Mouse (Mus musculus): Measurements from ENCODE around the gene Luzp1.

The Luzp1 gene

DNA sequence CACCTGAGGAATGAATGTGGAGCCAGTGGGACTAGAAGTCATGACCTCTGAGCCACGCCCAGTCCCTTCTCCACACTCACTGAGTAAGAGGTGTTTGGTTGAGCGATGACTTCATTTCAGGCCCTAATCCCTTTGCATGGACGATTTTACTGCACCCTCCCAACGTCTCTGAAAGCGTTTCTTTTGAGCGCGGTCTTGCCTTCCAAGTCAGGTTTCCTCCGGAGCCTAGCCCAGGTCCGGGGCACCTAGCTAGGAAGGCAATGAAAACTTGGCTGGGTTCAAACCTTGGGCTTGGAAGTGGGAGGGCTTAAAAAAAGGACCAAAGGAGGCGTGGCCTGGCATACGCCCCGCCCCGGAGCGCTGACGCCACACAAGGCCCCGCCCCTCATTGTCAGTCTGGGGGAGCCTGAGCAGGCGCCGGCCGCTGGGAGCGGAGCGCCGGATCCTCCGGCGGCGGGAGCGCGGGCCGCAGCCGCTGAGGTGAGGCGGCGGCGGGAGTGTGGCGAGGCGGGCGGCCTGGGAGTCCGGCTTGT, at the start of gene Luzp1:
Gene Luzp1 (plus strand): TSS at position 391 of the 533 bp plus-strand sequence.
- peak; percentile 94 for DNase-seq

- no peak for DNase-seq
Observed at GRCm38 (mm10) chr4:136423224-136423623, 46.3 kb upstream of the Luzp1 start, which contains the start of gene Htr1d. Gene Htr1d, plus strand, starts transcription at chr4:136423524.

DNA sequence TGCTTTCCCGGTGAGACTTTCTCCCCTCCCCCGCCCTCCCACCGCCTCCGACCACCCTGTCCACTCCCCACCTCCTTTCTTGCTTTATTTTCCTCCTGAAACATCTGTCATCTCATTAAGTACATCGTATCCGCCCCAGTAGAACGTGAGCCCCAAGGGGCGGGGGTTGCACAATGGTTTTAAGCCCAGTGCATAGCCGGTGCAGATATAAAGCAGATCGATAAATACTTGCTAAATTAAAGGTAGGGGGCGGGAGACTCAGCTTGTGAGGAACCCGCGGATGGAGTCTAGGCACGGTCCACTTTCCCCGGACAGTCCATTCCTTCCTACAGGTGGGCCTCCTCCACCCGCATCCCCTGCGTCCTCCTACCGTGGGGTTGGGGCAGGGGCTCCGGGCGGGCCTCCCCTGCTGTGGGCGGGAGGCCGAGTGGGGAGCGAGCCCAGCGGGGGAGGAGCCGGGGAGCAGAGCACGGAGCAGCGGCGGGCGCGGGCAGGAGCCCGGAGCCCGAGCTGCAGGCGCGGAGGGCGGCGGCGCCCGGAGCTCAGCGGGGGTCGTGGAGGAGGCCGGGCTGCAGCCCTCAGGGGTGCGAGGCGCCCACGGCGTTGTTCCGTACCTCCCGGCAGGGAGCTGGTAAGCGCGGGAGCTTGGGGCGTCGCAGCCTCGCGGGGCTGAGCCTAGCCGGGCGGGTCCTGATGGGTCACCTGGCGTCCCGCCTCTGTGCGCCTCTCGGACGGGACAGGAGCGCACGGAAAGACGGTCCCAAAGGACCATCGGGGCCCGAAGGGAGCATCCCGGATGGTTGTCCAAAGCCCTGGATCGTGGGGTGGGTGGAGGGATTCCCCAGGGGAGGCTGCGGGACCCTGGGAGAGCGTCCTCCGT, 45.2 kb upstream of the Luzp1 start:
- no peak for DNase-seq

DNA sequence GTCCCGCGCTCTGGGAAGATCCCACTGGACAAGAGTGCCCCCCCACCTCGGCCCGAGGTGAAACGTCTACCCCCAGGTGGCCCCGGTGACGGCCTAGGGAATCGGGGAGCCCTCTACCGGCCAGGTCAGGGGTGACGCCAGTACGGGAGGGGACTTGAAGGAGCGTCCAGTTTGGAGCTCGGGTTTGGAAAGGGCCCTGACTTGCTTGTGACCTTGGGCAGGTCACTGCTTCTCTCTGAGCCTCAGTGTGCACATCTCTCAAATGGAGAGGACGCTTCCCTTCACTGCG, 44.6 kb upstream of the Luzp1 start:
- peak; percentile 27 for DNase-seq

DNA sequence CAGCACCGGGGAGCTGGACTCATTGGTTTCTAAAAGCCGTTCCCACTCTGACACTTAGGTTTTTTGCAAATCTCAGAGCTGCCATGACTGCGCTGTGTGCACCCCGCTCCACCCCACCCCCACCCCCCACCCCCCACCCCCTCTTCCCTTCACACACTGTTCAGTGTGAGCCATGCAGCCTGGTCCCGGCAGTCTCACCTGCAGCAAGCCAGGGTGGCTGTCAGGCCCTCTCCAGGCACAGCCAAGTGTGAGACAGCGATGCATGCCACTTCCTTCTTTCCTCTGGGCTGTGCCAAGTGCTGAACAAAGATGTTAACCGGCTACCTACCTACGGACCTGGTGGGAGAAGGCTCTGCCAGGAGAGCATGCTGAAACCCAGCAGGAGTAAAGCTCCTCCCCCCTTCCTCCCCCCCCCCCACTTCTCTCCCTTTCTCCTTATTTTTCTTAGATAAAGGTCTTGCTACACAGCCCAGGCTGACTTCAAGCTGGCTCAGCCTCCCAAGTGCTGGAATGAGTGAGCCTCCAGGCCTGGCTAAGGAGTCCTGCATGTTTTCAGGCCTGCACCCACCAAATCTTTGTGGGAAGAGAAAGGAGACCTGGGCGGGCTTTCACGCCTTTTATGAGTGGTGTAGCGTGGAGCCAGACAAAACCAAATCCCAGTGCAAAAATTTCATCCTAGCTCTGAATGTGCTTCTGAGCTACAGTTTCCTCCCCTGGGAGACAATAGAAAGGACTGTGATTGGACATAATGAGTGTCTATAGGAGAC, 38.8 kb upstream of the Luzp1 start:
- DNase-seq, result no peak

DNA sequence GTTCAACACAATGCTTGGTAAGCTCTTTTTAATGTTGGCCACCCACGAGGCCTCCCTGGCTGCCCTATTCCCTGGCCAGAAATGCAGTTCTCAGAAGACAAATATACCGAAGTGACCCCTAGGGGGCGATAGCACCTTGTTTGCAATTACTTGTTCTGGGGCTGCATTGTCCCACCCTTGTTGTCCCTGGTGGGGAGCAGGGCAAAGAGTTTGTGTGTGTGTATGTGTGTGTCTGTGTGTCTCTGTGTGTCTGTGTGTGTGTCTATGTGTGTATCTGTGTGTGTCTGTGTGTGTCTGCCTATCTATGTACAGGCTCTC, 38.2 kb upstream of the Luzp1 start:
- DNase-seq, result peak; percentile 77

- no peak for DNase-seq
Observed at GRCm38 (mm10) chr4:136434029-136434428, 35.5 kb upstream of the Luzp1 start.

DNA sequence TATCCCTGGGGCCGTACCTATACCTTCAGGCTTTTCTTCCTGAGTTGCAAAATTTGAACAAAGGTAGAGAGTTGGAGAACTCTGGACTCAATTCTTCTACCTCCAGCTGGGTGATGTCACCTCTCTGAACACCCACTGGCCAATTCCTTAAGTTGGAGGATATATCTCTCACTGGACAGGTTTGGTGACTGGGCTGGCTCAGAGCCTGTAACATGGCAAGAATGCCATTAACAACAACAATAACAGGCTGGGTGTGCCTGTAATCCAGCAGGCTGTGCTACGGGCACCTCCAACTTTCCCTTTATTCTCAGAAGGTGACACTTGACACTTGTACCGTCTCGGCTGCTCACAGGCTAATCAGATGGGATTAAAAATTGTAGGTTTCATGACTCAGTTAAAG, 30.5 kb upstream of the Luzp1 start:
- DNase-seq, result no peak

DNA sequence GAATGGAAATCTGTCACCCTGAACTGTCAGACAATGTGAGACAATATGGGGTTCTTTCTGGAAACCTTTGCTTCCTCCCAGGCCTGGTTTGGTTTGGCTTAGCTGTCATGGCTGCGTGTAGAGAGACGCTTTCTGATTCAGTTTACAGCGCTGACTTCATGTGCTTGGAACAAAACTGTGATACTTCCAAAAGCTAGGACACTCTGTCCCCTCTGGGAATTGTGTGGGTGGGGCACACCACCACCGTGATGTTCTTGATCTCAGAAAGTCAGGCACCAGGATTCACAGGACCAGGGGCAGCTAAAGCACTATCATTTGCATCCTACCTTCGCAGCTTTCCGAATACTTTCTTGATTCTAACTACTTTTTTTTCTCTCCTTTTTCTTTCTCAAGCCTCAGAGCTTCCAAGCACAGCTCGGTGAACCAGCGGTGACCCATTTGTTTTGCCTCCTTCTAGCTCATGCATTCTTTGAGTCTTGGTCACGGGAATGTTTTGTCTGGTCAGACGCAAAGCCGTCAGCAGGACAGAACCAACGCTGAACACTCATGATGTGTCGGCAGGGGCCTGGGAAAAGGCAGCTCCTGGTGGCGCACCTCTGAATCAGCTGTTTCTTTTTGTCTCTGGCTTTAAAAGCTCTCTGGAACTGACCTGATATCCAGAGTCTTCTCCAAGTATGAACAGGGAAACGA, 28.1 kb upstream of the Luzp1 start:
- no peak for DNase-seq

DNA sequence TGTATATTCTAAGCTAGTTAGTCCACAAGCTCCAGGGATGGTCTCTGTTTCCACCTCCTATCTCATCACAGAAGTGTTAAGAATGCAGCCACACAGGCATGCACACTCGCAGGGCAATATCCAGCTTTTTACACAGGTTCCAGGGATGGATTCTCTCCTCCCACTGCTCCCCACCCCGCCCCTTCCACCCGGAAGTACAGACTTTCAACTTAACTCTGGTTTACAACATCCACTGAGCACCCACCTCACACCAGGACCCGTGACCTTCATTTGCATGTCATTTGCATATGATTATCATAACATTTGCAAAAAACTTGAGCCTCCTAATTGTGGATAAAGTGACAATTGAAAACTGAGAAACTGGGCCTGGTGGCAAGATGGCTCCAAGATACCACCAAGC, 25.0 kb upstream of the Luzp1 start:
- DNase-seq, result no peak

DNA sequence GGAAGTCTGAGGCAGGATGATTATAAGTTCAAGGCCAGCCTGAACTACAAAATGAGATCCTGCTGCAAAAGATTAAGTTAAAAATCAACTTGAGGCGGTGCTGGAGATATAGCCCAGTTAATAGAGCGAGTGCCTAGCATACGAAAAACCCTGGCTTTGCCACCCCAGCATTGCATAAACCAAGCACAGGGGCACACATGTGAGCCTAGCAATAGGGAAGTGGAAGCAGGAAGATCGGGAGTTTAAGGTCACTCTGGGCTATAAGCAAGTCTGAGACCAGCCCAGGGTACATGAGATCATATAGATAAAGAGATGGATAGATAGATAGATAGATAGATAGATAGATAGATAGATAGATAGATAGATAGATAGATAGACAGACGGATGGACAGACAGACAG, 19.8 kb upstream of the Luzp1 start:
- DNase-seq, result no peak

DNA sequence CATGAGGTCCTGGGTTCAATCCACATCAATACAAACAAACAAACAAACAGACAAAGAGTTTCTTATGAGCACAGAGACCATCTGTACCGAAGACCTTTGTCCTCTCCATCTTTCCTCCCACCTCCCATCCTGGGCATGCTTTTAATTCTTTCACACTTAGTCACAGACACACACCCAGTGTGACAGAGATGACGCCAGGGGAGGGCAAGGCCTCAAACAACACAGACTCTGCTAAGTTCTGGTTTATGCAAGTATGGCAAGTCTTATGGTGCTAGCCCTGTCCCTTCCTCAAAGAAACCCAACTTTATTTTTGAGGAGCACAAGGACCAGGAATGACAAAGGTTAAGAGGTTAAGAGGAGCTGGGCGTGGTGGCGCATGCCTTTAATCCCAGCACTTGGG, 19.3 kb upstream of the Luzp1 start:
- no peak for DNase-seq

DNA sequence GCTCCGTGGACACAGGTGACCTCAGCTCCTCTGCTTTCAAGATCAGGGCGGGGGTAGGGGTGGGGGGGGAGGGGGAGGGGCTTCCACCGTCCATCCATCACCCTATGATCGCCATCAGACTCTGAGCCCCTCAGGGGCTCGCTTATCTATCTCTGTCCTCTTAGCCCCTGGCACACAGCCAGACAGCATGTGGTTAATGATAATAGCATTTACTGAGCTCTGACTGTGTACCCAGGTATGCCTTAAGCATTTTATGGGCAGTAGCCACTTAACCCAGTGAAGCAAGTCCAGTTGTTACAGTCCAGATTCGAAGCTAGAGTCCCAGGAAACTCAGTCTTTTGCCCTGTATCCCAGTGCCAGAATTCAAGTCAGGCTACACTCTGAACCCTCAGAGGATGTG, 18.0 kb upstream of the Luzp1 start:
- no peak for DNase-seq

- DNase-seq, result no peak
Observed at GRCm38 (mm10) chr4:136452286-136452685, 17.3 kb upstream of the Luzp1 start.

- no peak for DNase-seq
Observed at GRCm38 (mm10) chr4:136452792-136453191, 16.8 kb upstream of the Luzp1 start.

DNA sequence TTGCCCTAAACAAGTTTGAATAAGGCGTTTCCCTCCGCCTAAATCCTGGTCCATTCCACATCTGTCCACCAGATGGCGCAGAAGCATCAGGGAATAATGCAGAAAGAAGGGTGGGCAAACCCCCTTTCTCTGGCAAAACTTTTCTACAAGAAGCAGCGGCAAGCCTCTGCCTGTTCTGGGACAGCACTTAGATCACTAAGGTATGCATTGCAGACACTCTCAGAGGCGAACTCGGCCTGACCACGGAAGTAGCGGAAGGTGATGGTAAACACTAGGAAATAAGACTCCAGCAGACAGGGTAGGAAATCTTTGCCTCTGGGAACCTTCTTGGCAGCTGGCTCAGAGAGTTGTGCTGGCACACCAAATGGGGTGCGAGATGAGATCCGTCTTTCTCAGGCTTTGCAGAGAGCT, 14.7 kb upstream of the Luzp1 start:
- DNase-seq, result peak; percentile 89

GRCm38 (mm10) chr4:136456516-136457218, 12.9 kb upstream of the Luzp1 start:
- no peak for DNase-seq

DNA sequence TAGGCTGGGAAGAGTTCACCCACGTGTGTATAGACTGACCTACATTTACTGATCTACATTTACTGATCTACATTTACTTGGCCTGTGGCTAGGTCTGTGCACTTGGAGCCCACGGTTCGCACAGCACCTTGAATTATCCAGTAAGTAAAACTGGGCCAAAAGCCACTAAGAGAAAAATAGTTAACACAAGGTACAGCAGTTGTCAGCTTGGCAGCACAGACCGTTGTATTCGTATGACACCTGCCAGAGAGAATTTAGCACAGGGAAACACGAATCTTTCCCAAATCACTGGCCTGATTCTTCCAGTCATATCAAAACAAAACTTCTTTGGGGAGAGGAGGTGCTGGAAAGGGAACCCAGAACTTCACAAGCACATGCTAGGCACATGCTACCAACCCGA, 11.3 kb upstream of the Luzp1 start:
- DNase-seq, result no peak

GRCm38 (mm10) chr4:136459210-136459609, 10.4 kb upstream of the Luzp1 start:
- DNase-seq, result no peak

DNA sequence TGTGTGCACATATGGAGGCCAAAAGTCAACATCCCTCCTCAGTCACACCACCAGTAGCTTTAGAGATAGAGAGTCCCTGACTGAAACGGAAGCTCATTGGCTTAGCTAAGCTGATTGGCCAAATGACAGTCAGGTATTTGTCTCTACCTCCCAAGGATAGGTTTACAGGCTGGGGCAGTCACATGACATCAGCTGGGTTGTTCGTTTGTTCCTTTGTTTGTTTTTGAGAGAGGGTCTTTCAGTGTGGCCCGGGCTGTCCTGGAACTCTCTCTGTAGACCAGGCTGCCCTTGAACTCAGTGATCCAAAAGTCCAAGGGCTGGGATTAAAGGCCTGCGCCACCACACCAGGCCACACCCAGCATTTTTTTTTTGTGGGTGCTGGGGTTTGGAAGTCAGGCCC, 8.4 kb upstream of the Luzp1 start:
- DNase-seq, result no peak

DNA sequence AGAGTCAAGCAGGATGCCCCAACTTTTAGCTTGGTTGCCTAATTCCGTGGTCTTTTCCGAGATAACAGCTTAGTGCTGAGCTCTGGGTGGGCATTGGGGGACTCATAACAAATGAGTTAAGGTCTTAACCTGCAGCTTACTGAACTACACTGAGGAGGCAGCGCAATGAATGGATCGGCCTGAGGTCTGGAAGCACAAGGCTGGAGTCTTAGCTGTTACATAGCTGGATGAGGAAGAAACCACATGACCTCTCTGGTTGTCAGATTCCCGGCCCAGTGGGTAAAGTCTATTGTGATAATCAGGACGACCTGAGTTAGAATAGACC, 7.8 kb upstream of the Luzp1 start:
- DNase-seq, result no peak

DNA sequence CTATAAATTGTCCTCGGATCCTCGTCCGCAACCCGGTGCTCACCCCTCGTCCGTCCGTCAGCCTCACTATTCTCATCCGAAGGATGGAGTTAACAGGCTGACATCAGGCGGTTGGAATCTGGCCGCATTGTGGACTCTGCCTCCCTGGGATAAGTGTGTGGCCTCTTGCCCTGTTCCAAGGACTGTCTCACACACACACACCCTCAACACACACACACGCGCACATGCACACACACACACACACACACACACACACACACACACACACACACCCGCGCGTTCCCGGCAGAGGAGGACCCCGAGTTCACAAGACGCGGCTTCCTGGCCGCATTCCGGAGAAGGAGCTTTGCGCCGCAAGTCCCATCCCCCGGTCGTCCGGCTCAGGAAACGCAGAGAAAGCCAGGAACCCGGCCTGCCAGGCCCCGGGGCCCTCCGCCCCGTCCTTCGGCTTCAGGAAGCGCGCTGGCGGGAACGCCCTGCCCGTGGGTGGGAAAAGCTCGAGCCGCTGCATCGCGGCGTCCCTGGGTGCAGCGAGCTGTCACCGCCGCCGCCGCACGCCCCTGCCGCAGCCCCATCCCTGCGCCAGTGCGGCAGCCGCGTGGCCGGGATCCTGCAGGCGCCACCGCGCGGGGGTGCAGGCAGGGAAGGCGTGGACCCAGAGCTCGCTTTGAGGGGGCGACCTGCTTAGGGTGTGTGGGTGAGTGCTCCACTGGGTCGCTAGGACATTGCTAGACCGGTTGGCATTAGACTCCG, 7.3 kb upstream of the Luzp1 start, which contains the start of gene 6030445D17Rik:
Gene 6030445D17Rik (plus strand): TSS at position 165 of the 753 bp plus-strand sequence.
- peak; percentile 87 for DNase-seq

Measured in lung, postnatal 14 days (tissue).